Mouse (Mus musculus): ENCODE measurements at regions not wholly inside any gene's neighbourhood (a gene's known extent, or its start where the extent isn't known, plus 50 kb on each side); places are given as distances from the start of the nearest gene placed in this dataset.

DNA sequence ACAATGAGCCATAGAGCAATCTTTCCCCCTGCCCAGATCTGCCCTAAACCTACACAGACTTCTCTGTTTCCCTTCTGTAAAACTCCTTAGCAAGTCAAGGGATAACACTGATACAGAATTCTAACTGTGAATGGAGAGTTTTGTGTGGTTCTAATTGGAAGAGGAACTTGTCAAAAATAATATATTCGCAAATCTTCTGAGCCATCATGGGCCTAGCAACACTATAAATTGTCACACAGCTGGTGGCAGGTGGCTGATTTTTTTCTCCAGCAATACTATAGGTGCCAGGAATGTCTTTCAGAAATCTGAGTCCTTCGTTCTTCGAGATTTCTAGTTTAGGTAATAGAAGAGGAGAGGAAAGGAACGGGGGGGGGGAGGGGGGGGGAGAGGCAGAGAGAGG lies 460.5 kb upstream of the Cntn3 start:
- TF ChIP-seq CTCF (IDR thresholded peaks at IDR 0.05; ENCODE audit: borderline replicate concordance, extremely low read depth, insufficient read depth, insufficient read length), result no peak
- no peak for TF ChIP-seq POLR2A (IDR thresholded peaks at IDR 0.05; ENCODE audit: borderline replicate concordance, extremely low read depth, insufficient read depth, insufficient read length, poor library complexity, severe bottlenecking)
